Comparison of ENCODE assay signal across 8 mouse cellular contexts in genomic region chr19:60225899-60226844, GRCm38 (mm10). TPM values are rescaled to one million over a fixed set of nuclear protein-coding genes. Genes with fewer than 3 reads are reported as not detected.
DNase-seq lines count a peak whose midpoint lies in the region; ATAC-seq and TF ChIP-seq lines count a peak whose summit lies in the region.

Gene Fam204a, minus strand, starts transcription at chr19:60226701.

- no peaks in the 10 kb centered on the region for H3K27me3 ChIP-seq in forebrain, embryonic 15.5 days
- H3K27me3 ChIP-seq in lung, embryonic 14.5 days (ENCODE audit: insufficient read depth, low read length), result no peaks in the 10 kb centered on the region
- H3K27me3 ChIP-seq in thymus, adult 2 months (ENCODE audit: control insufficient read depth, insufficient read depth, low read length), result no peaks in the 10 kb centered on the region

- ATAC-seq in forebrain, embryonic 15.5 days (replicated peaks), result peak; percentile 100
- peak; percentile 100 for ATAC-seq in lung, embryonic 14.5 days (ENCODE audit: insufficient read depth)

- peak; percentile 88 for DNase-seq in ES-CJ7 (ENCODE audit: low read depth, low spot score)
- DNase-seq in cerebellum, adult 11 months, result peak; percentile 93
- peak; percentile 97 to 98 for DNase-seq in heart, postnatal 36 days
- peak; percentile 94 to 96 for DNase-seq in layer of hippocampus, adult 2 months (ENCODE audit: low spot score in 2 of 2)
- DNase-seq in lung, embryonic 14.5 days, result peak; percentile 98
- DNase-seq in thymus, adult 2 months, result peak; percentile 95

- under 1% methylated on average over 68 of the region's 68 CpGs for WGBS in forebrain, embryonic 15.5 days
- under 1% methylated on average over 68 of the region's 68 CpGs for WGBS in lung, embryonic 14.5 days
- under 1% methylated on average over 68 of the region's 68 CpGs for WGBS in olfactory bulb, adult 2 months
- WGBS in thymus, adult 2 months, result under 1% methylated on average over 68 of the region's 68 CpGs

- H3K9me3 ChIP-seq in forebrain, embryonic 15.5 days, result no peaks in the 10 kb centered on the region
- no peaks in the 10 kb centered on the region for H3K9me3 ChIP-seq in lung, embryonic 14.5 days (ENCODE audit: low read depth, low read length)

- peak; percentile 79 for TF ChIP-seq POLR2A in olfactory bulb, adult 2 months (IDR thresholded peaks at IDR 0.05; ENCODE audit: insufficient read depth, low read depth, low read length)
- peak; percentile 91 for TF ChIP-seq POLR2A in thymus, adult 2 months (IDR thresholded peaks at IDR 0.05; ENCODE audit: control insufficient read depth, extremely low read depth, insufficient read depth, low read length, poor library complexity)

- no peaks in the 10 kb centered on the region for H3K36me3 ChIP-seq in forebrain, embryonic 15.5 days
- no peaks in the 10 kb centered on the region for H3K36me3 ChIP-seq in lung, embryonic 14.5 days (ENCODE audit: insufficient read depth)
- H3K36me3 ChIP-seq in thymus, adult 2 months (ENCODE audit: control insufficient read depth, insufficient read depth, low read length), result no peaks in the 10 kb centered on the region

- H3K4me2 ChIP-seq in forebrain, embryonic 15.5 days (replicated peaks), result peak within 1 kb of the TSS; percentile 43
- H3K4me2 ChIP-seq in lung, embryonic 14.5 days, result peak within 1 kb of the TSS; percentile 63

- no peak for TF ChIP-seq CTCF in layer of hippocampus, adult 2 months (conservative IDR thresholded peaks at IDR 0.05)
- no peak for TF ChIP-seq CTCF in lung, embryonic 14.5 days (IDR thresholded peaks at IDR 0.05; ENCODE audit: low read depth)
- no peak for TF ChIP-seq CTCF in olfactory bulb, adult 2 months (IDR thresholded peaks at IDR 0.05; ENCODE audit: insufficient read depth, low read depth, low read length)
- 0 out of 2 replicates have a peak, but pooled peaks have one; percentile 41 for TF ChIP-seq CTCF in thymus, adult 2 months (IDR thresholded peaks at IDR 0.05; ENCODE audit: borderline replicate concordance, control insufficient read depth, extremely low read depth, insufficient read depth, low read length, poor library complexity)

- H3K4me1 ChIP-seq in forebrain, embryonic 15.5 days, result peaks cover 13% of the 10 kb centered on the region
- peaks cover 4% of the 10 kb centered on the region; the same call in 1 of the 2 replicates for H3K4me1 ChIP-seq in lung, embryonic 14.5 days (ENCODE audit: insufficient read depth)
- no peaks in the 10 kb centered on the region for H3K4me1 ChIP-seq in olfactory bulb, adult 2 months (ENCODE audit: control insufficient read depth, insufficient read depth, low read length)
- peaks cover 3% of the 10 kb centered on the region for H3K4me1 ChIP-seq in thymus, adult 2 months (replicated peaks; ENCODE audit: control insufficient read depth, insufficient read depth, low read length)

- H3K27ac ChIP-seq in forebrain, embryonic 15.5 days (replicated peaks), result peak within 1 kb of the TSS; percentile 96
- H3K27ac ChIP-seq in layer of hippocampus, adult 2 months, result peak within 1 kb of the TSS; percentile 93
- peak within 1 kb of the TSS; percentile 96 for H3K27ac ChIP-seq in lung, embryonic 14.5 days (ENCODE audit: low read depth)
- peak within 1 kb of the TSS; percentile 86 for H3K27ac ChIP-seq in olfactory bulb, adult 2 months (ENCODE audit: insufficient read depth, low read depth, low read length)
- H3K27ac ChIP-seq in thymus, adult 2 months (ENCODE audit: control insufficient read depth, insufficient read depth, low read length), result peak within 1 kb of the TSS; percentile 42

- H3K4me3 ChIP-seq in forebrain, embryonic 15.5 days, result peak within 1 kb of the TSS; percentile 88
- H3K4me3 ChIP-seq in layer of hippocampus, adult 2 months, result peak within 1 kb of the TSS; percentile 96
- peak within 1 kb of the TSS; percentile 70 for H3K4me3 ChIP-seq in lung, embryonic 14.5 days (ENCODE audit: low read depth, low read length)
- peak within 1 kb of the TSS; percentile 98 for H3K4me3 ChIP-seq in olfactory bulb, adult 2 months (ENCODE audit: insufficient read depth, low read depth, low read length)
- peak within 1 kb of the TSS; percentile 81 for H3K4me3 ChIP-seq in thymus, adult 2 months (ENCODE audit: control insufficient read depth, insufficient read depth, low read length)

- peak within 1 kb of the TSS; percentile 87 for H3K9ac ChIP-seq in forebrain, embryonic 15.5 days (replicated peaks)
- H3K9ac ChIP-seq in lung, embryonic 14.5 days, result peak within 1 kb of the TSS; percentile 82

- intact Hi-C loops in heart, postnatal 36 days (cut with DNase I), result loop anchor here (10.0 kb wide), 2 partner anchors 281 to 349 kb away; partner anchors contain the start of gene Rab11fip2

RNA-seq across cellular contexts. Expression of gene Fam204a, which starts in this region (rescaled TPM):
- 53.3 and 57.1 TPM in 2 replicates for polyA plus RNA-seq in forebrain, embryonic 15.5 days (2015; fragmentation: Nextera tagmentation; extraction: Ambion mirVana)
- total RNA-seq in heart, postnatal 36 days (2021), result 10 to 100 TPM; 21.7 to 24.3 TPM
- total RNA-seq in layer of hippocampus, adult 2 months (2021), result 10 to 100 TPM; 33.1 to 35.9 TPM
- polyA plus RNA-seq in lung, embryonic 14.5 days (2014; fragmentation: Nextera tagmentation; extraction: Ambion mirVana), result 48.6 and 58.3 TPM in 2 replicates
- polyA plus RNA-seq in olfactory bulb, adult 2 months (2012; ENCODE audit: insufficient read depth, insufficient read length, low replicate concordance, missing spikeins), result not detected in 2 replicates
- polyA plus RNA-seq in thymus, adult 2 months (2012; rRNA removed), result 6.3 and 8.8 TPM in 2 replicates

Comparison
In these comparisons a context has a peak if more than half of its experiments do, and no peak if none do; other contexts are left out.
1. Peak in every context shown above with its lines: DNase-seq, ATAC-seq, H3K4me3 ChIP-seq and H3K27ac ChIP-seq.
2. H3K27ac ChIP-seq: peak in every context shown above with its lines; median percentile 96 in forebrain, embryonic 15.5 days; 96 in lung, embryonic 14.5 days; 93 in layer of hippocampus, adult 2 months; 86 in olfactory bulb, adult 2 months; 42 in thymus, adult 2 months.